Mouse (Mus musculus): ENCODE data around the gene Incenp. TPM values are rescaled to one million over a fixed set of nuclear protein-coding genes. Genes with fewer than 3 reads are reported as not detected.

Gene Incenp
- polyA plus RNA-seq, 1 experiment = 301 TPM

Other genes with a start within 250 kb of the Incenp start
- not detected in 2 replicates for gene Scgb2a2, start 52.0 kb downstream of the Incenp start, polyA plus RNA-seq (2011; ENCODE audit: insufficient read depth, insufficient read length, low replicate concordance, missing spikeins)
- 1,509 and 1,706 TPM in 2 replicates for gene Fth1, start 81.0 kb upstream of the Incenp start, polyA plus RNA-seq (2011; ENCODE audit: insufficient read depth, insufficient read length, low replicate concordance, missing spikeins)
- not detected in 2 replicates for gene Best1, start 102.1 kb upstream of the Incenp start, polyA plus RNA-seq (2011; ENCODE audit: insufficient read depth, insufficient read length, low replicate concordance, missing spikeins)
- gene Rab3il1, start 102.1 kb upstream of the Incenp start, polyA plus RNA-seq (2011; ENCODE audit: insufficient read depth, insufficient read length, low replicate concordance, missing spikeins) = 89.7 and 115 TPM in 2 replicates
- 6.6 and 12.5 TPM in 2 replicates for gene Fads3, start 142.0 kb upstream of the Incenp start, polyA plus RNA-seq (2011; ENCODE audit: insufficient read depth, insufficient read length, low replicate concordance, missing spikeins)
- 10.1 and 17.5 TPM in 2 replicates for gene Fads2, start 202.2 kb upstream of the Incenp start, polyA plus RNA-seq (2011; ENCODE audit: insufficient read depth, insufficient read length, low replicate concordance, missing spikeins)